Mouse (Mus musculus): ENCODE measurements around the gene Dab1. TPM values are rescaled to one million over a fixed set of nuclear protein-coding genes. Genes with fewer than 3 reads are reported as not detected.

The Dab1 gene
- total RNA-seq, 2 experiments from 2014 or later, result 0.41 to 1.2 TPM

DNA sequence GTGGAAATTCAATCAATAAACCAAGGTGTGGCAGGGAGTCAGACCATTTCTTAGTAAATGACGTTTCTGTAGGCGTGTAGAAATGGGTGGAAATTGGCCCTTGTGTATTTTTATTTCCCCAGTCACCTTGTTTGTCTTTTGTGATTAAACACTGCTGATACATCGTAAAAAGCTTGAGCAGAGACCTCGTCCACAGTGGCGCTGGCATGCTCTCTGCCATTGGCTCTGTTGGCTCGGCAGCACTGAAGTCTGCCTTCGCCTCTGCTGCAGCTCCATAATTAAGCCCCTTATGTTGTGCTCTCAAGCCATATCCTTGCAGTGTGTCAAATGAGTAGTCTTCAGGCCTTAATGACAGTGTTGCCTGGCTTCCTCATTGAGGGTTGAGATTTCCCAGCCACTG is 765.5 kb downstream of the Dab1 start:
- DNase-seq, result no peak

DNA sequence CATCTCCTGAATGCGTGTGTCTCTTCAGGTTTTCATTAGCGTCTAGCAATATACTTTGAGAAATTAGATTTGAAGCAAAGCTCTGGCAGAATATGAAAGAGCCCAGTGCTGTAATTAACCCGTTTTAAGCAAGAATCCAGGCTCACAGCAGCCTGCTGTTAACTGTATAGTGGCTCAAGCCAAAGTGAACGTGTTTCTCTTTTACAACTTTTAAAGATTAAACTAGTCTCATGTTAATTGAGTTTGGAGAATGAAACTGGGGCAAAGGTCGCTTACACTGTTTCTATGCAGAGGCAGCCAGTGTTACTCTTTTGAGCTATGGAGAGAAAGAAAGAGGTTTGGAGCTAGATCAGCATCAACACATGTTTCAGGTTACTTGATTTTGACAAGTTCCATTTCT is 766.1 kb downstream of the Dab1 start:
- no peak for DNase-seq

DNA sequence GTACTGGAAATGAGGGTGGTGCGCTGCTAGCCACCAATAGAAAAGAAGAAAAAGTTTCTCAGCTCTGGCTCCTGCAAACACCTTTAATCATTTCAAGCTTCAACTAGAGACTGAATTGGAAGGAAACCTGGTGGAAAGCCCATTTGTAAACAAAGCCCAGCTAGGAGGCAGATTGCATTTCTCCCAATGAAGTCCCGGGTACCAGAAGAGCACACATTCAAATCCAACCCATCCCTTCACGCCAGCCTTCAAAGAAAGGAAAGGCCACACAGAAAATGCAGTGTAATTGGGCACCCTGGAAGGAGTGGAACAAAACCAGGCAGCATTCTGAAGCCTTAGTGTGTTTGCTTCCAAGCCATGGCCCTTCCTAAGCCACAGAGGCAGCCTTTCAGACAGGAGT is 776.4 kb downstream of the Dab1 start:
- no peak for DNase-seq

DNA sequence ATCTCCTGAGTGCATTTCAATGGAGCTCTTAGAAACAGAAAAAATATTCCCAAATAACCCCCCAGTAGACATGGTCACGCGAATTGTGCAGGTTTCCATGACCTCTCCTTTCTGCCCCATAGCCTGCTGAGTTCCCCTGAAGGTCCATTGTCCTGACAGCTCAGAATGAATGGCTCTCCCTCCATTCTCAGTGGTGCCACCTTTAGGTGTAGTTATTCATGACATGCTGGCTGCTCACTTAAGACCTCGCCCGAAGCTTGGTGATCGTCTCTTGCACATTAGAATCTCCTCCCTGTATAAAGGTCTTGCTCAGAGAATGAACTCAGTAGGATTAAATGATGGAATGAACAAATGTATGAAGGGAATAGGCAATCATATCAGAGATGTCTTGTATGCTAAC is 776.9 kb downstream of the Dab1 start:
- DNase-seq, result no peak

DNA sequence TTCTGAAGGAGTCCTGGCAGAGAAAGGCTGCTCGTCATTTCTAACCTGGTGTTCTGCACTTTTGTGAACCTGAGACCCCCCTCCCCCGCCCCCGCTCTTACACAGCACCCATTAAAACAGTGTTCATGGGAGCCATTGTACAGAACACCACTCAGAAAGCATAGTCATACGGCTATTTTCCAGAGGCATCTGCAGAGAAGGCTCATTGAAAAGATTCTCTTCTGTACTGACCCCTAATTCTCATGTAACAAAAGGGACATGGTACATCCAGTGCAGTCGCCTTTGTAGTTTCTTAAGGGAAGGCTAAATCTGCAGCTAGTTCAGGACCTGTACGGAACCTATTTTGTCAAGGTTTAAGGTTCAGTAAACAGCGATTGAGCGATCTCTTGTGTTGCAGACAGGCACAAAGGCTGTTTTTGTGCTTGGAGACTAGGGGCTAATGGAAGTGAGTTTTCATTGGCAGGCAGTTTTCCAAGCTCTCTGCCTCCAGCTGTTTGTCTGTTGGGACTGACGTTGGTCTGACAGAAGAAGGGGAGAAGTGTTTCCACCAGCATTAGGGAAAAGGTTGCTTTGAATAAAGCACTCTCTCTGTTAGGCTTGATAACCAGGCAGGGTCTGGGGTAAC is 780.1 kb downstream of the Dab1 start:
- no peak for DNase-seq

DNA sequence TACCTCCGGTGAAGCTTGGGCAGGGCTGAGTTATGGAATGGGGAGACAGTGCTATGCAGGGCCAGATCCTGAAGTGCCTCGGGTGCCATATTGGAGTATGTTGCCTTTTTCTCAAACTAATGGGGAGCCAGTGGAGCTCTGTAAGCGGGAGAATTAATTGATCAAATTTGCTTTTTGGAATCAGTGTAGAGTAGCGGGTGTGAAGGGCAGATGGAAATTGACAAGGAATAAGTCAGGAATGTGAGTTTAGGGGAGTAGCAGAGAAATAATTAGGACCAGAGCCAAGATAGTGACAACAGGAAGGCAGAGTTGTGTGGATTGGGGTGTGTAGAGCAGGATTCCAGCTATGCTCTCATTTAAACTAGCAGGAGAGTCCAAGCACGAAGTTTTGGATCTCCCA is 784.9 kb downstream of the Dab1 start:
- DNase-seq, result no peak

DNA sequence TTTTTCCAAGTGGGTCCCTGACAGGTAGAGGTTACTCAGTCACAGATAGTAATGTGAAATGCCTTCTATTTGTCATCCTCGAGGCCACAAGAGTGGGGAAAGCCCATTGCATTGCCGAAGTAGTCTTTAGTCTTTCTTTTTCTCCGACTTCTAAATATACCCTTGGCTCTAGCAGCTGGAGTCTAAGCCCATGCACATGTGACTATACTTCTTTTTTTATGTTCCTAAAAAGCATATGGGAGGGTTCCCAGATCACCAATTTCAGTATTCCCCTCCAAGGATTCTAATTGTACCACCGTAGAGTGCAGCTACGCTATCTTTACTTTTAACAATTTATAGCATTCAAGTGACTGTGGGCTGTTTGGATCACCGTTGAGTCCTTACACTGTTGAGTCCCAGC is 791.8 kb downstream of the Dab1 start:
- no peak for DNase-seq

DNA sequence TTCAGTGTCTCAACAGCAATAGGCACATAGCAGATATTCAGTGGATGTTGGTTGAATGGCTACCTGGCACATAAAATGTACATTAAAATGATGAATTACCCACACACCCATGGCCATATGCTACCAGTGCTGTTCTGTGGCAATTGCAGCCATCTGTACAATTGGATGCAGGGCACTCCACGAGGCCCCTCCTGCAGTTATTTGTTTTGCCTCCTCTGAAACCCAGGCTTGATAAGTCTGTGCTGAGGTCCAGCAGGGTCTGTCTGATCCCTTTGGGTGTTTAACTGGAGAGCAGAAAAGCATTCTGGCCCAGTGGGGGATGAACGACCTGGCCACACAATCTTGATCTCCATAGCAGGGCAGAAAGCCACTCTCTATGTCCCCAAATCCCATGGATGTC is 796.3 kb downstream of the Dab1 start:
- no peak for DNase-seq

DNA sequence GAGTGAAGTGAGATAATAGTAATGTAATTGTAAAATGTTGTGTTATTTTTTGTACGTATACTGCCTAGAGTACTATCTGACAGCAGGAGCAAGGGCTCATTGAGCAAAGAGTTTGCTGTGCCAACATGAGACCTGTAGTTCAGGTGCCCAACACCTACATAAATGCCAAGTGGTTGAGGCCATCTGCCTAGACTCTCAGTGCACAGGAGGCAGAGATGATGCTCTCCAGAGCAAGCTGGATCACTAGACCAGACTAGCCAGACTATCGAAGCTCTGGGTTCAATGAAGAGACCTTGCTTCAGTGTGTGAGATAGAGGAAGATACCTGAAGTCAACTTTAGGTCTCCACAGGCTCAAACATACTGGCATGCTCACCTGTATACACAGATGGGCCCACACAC is 799.2 kb downstream of the Dab1 start:
- no peak for DNase-seq

DNA sequence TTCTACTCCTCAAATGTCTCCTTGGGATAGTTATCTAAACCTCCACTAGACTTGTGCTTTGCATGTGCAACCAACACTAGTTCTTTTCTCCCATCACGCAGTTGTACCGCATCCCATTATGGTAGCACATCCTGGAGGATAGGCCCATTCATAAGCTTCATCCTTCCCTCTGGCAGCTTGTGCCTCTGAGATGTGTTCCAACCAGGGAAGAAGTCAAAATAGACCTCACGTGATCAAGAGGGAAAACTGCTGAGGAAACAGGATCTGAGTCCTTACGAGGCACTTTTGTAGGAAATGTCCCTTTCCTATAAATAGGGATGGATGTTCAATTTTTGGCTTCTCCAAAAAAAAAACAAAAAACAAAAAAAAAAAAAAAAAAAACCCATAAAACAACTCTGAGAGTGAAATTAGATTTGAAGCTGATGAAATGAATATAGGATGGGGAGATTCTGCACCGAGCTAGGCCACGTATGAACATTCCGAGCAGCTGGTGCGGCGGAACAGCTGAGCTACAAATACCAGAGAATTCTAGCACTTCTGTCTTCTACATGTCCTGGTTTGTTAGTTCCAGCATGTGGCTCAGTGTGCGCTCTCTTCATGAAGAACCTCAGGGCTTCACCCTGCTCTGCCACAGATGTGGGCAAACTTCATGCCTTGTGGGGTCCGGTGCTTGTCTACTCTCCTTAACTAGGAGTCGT is 802.0 kb downstream of the Dab1 start:
- no peak for DNase-seq

DNA sequence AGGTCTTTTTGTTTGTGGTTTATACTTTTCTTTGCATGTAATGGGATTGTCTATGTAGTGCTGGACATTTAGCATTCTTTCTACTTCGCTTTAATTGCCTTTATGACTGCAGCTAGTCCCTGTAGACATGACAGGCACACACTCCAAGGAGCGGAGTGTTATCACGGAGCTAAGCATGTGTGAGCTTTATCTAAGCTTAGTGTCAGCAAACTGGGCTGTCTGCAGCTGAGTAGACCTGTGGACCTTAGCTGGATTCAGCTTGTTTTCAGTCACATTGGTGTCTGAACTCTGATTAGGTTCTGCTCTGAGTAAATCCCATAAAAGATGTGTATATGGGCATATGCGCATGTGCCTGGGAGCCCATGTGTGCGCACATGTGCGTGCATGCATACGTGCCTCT is 810.0 kb downstream of the Dab1 start:
- no peak for DNase-seq

DNA sequence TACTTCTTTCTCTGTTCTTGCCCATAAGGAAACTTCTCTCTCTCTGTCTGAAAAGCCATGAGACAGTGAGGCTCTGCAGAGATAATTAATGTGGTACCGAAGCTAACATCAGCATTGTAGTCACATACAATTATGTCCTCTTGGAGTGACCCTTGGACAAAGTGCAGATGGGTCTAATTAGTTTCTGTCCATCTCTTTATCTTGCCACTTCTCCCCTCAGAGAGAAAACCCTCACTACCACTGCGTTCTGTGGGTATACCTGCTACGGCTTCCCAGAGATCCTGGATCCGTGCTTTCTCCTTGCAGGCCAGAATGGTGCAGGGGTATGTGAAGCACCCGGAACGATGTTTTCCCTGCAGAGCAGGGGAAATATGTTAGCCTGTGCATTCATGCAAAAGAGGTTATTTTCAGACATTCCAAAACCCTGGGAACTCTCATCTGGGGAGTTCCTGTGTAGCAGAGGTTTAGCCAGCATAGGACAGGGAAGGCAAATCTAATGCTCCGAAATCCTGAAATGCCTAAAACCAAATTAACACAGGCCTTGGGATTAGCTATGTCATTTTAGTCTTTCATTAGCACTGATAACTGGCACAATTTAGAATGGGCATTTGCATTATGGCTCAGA is 812.2 kb downstream of the Dab1 start:
- no peak for DNase-seq

DNA sequence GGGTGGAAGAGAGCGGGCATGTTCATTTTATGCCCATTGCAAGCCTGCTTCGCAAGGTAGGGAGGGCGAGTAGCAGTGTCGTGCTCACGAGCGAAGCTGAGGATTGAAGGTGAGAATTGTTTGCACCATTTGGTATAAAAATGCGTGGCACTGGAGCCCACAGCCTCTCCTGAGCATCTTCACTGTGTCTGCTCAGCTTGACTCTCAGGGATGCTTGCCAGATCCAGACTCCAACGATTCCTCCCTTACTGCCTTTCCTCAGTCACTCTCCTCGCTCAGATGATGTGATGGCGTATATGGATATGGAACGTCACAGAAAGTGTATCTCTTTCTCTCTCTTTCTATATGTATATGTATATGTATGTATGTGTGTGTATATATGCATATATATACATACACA is 813.0 kb downstream of the Dab1 start:
- no peak for DNase-seq

DNA sequence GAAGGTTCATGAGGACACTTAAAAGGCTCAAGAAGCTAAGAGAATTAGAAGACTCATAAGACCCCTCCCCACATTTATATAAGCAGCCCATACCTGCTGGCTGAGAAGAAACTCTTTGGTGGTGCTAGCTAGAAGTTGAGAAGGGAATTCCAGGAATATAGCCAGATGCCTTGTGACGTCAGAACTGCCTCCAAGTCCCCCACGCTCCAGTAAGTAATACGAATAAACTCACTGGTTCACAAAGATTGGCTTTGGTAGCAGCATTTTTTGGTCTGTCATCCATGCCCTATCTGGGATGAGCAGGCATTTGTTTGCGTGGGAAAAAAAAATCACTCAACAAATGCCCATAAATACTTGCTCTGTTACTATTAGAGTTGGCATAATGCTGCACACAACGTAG is 816.6 kb downstream of the Dab1 start:
- no peak for DNase-seq

DNA sequence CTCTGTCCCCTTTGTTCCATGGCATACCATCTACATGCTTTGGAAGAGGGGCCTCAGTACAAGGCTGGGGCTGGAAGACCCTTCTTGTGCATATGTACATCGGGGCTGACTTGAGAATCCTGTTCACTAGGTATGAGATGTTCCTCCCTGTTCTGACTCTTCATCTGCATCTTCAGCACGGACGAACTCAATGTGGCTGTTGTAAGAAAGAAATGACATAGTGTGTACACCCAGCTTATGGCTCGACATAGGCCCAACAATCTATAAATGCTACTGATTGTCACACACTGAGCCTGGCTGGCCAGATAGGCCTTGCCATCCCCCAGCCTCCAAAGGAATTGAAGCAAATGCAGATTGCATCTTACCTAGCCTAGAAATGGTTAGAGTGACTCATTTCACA is 817.3 kb downstream of the Dab1 start:
- DNase-seq, result no peak

DNA sequence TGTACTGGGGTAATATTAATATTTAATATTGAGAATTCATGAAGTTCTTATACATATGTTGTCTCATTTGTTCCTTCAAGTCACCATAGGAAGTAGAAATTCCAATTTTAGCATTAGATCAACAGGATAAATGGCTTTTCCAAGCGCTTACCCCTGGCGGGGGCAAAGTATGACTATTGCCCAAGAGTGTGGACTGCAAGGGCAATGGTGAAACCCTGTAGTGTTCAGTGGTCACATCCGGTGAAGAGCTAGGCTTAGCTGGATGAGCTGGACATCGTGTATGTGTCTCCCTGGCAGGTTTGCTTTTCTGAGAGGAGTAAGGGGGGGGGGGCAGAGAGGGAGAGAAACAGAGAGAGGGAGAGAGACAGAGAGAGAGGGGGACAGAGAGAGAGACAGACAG is 819.6 kb downstream of the Dab1 start:
- no peak for DNase-seq

DNA sequence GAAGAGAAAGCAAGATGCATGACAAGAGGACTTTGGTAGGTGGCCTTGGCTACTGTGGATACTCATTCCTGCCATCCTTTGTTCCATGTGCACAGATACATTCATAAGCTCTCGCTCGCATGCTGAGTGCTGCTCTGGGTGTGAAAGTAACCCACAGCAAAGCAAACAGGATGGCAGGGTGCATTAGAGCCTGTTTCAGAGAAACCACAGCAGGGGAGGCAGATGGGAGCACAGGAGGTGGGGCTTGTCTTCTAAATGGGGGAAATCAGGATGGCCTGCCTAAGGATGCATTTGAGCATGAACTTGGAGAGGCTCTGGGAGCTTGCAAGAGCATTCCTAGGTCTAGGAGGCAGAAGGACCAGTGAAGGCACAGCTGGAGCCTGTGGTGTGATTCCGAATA is 820.5 kb downstream of the Dab1 start:
- no peak for DNase-seq

DNA sequence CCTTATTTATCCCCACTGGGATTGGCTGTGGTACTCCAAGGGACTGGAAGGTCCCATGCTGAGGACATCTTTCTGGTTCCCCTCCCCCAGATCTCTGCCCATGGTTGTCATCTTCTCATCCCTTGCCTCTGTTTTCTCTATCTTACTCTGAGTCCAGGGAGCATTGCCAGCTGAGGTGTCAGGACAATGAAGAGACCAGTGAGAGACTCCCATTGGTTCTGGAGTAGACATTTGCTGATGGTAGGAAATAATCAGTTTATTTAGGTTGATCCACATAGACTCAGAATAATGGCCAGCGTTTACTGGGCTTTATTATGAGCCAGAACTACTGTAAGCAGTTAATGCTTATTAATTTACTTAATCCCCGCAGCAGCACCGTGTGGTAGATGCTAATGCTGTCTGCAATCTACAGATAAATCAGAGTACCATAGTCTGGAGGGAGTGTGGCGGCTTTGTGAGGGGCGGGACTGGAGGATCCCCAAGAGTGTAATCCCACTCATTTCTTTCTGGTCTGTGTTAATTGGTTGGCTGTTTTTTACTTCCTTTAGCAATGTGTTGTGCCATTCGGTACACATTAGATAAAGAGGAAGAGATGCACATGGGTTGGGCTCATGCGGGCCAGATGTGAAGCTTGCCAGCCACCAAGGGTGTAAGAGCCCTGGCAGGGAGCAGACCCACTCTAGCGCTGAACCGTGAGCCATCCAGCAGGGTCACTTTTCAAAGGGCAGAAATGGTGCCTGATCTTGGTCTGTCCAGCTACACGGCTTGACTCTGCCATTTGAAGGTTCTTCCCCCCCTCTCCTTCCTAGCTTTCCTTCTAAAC is 824.0 kb downstream of the Dab1 start:
- DNase-seq, result no peak

DNA sequence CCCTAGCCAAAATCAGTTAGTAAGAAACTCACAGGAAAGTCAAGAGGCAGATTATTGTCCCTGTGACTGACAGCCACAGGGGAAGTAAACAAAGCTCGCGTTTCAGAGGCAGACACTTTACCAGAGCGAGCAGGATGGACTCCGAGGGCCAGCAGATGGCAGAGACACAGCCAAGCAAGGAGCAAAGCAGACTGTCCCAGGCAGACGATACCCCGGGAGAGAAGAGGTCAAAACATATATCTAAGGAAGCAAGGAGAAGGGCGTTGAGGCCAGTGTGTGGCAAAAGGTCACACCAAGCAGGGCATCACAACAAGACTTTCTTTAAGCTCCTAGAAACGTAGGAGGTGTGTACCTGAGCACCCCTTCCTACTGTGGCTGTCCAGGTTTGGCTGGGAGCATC is 824.6 kb downstream of the Dab1 start:
- no peak for DNase-seq

DNA sequence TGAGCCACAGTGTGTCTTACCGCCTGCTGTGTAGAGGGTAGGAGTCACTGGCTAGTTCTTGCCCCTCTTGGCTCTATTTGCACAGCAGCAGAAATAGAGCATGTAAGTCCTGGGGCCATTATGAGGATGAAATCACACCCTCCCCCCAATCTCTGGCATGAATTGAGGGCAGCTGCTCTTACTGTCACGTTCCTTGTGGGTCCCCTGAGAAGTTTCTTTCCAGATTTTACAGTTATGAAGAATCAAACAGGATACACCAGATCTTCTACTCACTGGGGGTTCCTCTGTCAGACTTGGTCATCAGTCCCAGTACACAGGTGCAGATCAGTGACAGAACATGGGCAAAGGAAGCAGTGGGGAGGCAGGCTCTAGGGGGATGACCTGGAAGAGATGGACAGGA is 825.8 kb downstream of the Dab1 start:
- DNase-seq, result no peak

DNA sequence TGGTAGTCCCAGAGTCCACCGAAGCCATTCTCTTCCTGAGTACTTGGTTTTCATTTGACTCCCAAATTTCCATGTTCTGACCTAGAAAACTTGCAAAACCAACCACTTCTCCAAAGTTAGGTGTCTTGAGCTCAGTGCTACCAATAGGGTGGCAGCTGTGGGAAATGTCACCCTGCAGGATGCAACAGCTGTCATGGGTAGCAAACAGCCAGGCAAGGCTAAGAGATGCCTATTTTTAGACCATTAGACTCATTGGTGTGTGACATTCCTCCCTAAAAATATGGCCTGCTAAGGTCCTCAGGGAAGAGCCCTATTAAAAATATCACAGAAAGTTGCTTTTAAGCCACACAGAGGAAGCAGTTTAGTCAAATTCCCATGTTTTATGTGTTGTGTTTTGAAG is 829.0 kb downstream of the Dab1 start:
- no peak for DNase-seq

DNA sequence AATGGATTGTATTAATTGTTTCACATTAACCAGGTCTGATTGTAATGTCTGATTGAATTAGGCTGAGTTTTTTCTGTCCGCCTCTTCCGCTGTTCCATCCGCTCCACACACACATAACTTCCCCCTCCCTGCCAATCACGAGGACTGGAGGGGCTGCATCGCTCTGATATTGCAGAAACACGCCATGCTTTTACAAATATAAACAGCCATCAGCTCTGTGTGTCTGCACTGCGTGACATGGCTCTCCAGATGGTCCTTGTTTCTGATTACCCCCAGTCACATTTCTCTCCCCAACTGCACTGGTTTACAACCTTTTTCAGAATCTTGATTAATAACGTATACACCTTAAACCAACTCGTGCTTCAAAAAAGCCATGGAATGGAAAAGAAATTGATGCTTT is 831.5 kb downstream of the Dab1 start:
- DNase-seq, result no peak

DNA sequence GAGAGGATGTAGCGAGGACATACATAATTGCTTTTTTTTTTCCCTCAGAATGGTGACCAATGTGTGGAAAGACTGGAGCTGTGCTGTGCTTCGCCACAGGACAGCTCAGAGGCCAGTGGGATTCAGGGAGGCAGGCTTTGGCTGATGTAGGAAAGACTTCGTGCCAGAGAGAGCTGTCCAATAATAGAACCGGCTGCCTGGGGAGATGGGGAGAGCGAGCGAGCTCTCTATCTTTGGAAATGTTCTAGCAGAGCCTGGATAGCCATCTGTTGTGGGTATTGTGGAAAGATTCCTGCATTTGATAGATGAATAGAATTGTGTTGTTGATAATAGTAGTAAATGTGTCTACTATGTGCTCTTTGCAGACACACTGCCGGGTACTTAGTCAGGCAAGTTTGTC is 833.4 kb downstream of the Dab1 start:
- peak; percentile 25 for DNase-seq

All from gastrocnemius, postnatal 10 days (tissue).